Mouse (Mus musculus) spleen, adult 2 months (tissue): ENCODE measurements around the gene Ppp1r18. TPM values are rescaled to one million over a fixed set of nuclear protein-coding genes. Genes with fewer than 3 reads are reported as not detected.

Source experiments
- DNase-seq, 2 experiments: peaks; one replicate each; pipeline versions ENCODE4 v3.0.0 to v3.0.0-alpha.2; 2012 to 2021; ENCODE audit warnings: low spot score in 2 of 2, low read depth in 1 of 2
- H3K27ac ChIP-seq: fragments of 200-500 bp; 2 replicates; pipeline ENCODE4 v1.5.1; 2012; ENCODE audit warnings: low read length, inconsistent platforms; ENCODE audit not compliant: insufficient read depth
- H3K27me3 ChIP-seq: fragments of 200-500 bp; 2 replicates; pipeline ENCODE4 v1.6.1; 2012; ENCODE audit warnings: mild to moderate bottlenecking, moderate library complexity, low read length, inconsistent platforms; ENCODE audit not compliant: control insufficient read depth, insufficient read depth
- H3K36me3 ChIP-seq: fragments of 200-500 bp; 2 replicates; pipeline ENCODE4 v1.6.1; 2012; ENCODE audit warnings: mild to moderate bottlenecking, low read length, inconsistent platforms; ENCODE audit not compliant: control insufficient read depth, insufficient read depth
- H3K4me1 ChIP-seq: fragments of 200-500 bp; 2 replicates; pipeline ENCODE4 v1.6.1; 2011; ENCODE audit warnings: inconsistent platforms; ENCODE audit not compliant: control insufficient read depth, insufficient read depth, insufficient read length
- H3K4me3 ChIP-seq: fragments of 200-500 bp; 2 replicates; pipeline ENCODE4 v1.5.1; 2011; ENCODE audit warnings: mild to moderate bottlenecking, inconsistent platforms; ENCODE audit not compliant: insufficient read depth, insufficient read length; ENCODE audit errors: extremely low read depth
- CTCF ChIP-seq: fragments of 200-500 bp; IDR thresholded peaks from 2 replicates; pipeline ENCODE4 v1.5.1; 2011; ENCODE audit warnings: mild to moderate bottlenecking, inconsistent platforms; ENCODE audit not compliant: insufficient read depth, insufficient read length, insufficient replicate concordance; ENCODE audit errors: extremely low read depth
- POLR2A ChIP-seq: fragments of 200-500 bp; IDR thresholded peaks from 2 replicates; pipeline ENCODE4 v1.6.1; 2011; ENCODE audit warnings: low read depth, low read length, inconsistent platforms
- WGBS: fragments of 180-500 bp; shearing (Covaris S2); methylation state at CpG from one replicate; pipeline ENCODE4 v1.1.7; 2018; 5-methylcytosine and 5-hydroxymethylcytosine counted together
- polyA plus RNA-seq: library from polyadenylated mRNA; depleted of rRNA; stranded (reverse); fragments of >200 nt; gene quantifications from 2 replicates; pipeline ENCODE4 v1.2.3, GENCODE M21; 2012

The Ppp1r18 gene
- polyA plus RNA-seq, 1 experiment, result 144 TPM

- 45% methylated on average over 3 of the region's 3 CpGs for WGBS
- Histone ChIP-seq H3K27me3 (no peaks in the 10 kb centered on the region), H3K4me1 (no peaks in the 10 kb centered on the region; the same call in 1 of the 2 replicates), H3K36me3 (no peaks in the 10 kb centered on the region), H3K4me3 (no peak overlapping the region), H3K27ac (no peak overlapping the region)
- DNase-seq, result no peak
- TF ChIP-seq CTCF, result no peak
- TF ChIP-seq POLR2A, result no peak
Measured at GRCm38 (mm10) chr17:35900636-35901035, 35.2 kb downstream of the Ppp1r18 start.

- DNase-seq, result no peak
- Histone ChIP-seq H3K36me3 (no peaks in the 10 kb centered on the region), H3K27ac (peak overlapping the region; percentile 26; the same call in 1 of the 2 replicates), H3K27me3 (no peaks in the 10 kb centered on the region), H3K4me3 (no peak overlapping the region), H3K4me1 (no peaks in the 10 kb centered on the region; the same call in 1 of the 2 replicates)
- no peak for TF ChIP-seq CTCF
- no peak for TF ChIP-seq POLR2A
- 61% methylated on average over 9 of the region's 9 CpGs for WGBS
Measured at GRCm38 (mm10) chr17:35903343-35903991, 38.1 kb downstream of the Ppp1r18 start.

- Histone ChIP-seq H3K27me3 (no peaks in the 10 kb centered on the region), H3K27ac (peak overlapping the region; percentile 26; the same call in 1 of the 2 replicates), H3K36me3 (no peaks in the 10 kb centered on the region), H3K4me3 (no peak overlapping the region), H3K4me1 (no peaks in the 10 kb centered on the region; the same call in 1 of the 2 replicates)
- 22% methylated on average over 4 of the region's 4 CpGs for WGBS
- TF ChIP-seq POLR2A, result no peak
- no peak for TF ChIP-seq CTCF
- DNase-seq, result no peak
Measured at GRCm38 (mm10) chr17:35903992-35904355, 38.6 kb downstream of the Ppp1r18 start.

- no peak for TF ChIP-seq POLR2A
- TF ChIP-seq CTCF, result no peak
- no peak for DNase-seq
- peaks cover 4% of the 10 kb centered on the region; the same call in 1 of the 2 replicates for H3K4me1 ChIP-seq
- WGBS, result 97% methylated on average over 1 of the region's 1 CpGs
- no peaks in the 10 kb centered on the region for H3K36me3 ChIP-seq
- H3K27me3 ChIP-seq, result no peaks in the 10 kb centered on the region
- no peak overlapping the region for H3K27ac ChIP-seq
- H3K4me3 ChIP-seq, result no peak overlapping the region
Measured at GRCm38 (mm10) chr17:35905587-35905986, 40.2 kb downstream of the Ppp1r18 start.

- 32% methylated on average over 2 of the region's 2 CpGs for WGBS
- DNase-seq, result no peak
- Histone ChIP-seq H3K27me3 (no peaks in the 10 kb centered on the region), H3K36me3 (peaks cover 4% of the 10 kb centered on the region), H3K4me3 (no peak overlapping the region), H3K27ac (no peak overlapping the region), H3K4me1 (peaks cover 5% of the 10 kb centered on the region; the same call in 1 of the 2 replicates)
- TF ChIP-seq CTCF, result no peak
- no peak for TF ChIP-seq POLR2A
Measured at GRCm38 (mm10) chr17:35907609-35908008, 42.2 kb downstream of the Ppp1r18 start.

- Histone ChIP-seq H3K27ac (peak overlapping the region; percentile 66; the same call in 1 of the 2 replicates), H3K36me3 (peaks cover 7% of the 10 kb centered on the region)
Measured at GRCm38 (mm10) chr17:35909186-35909918, 44.0 kb downstream of the Ppp1r18 start.

GRCm38 (mm10) chr17:35909919-35910369 lies 44.6 kb downstream of the Ppp1r18 start, which contains the start of gene Atat1:
Gene Atat1, minus strand, starts transcription at chr17:35910075.
- Histone ChIP-seq H3K4me1 (peaks cover 5% of the 10 kb centered on the region; the same call in 1 of the 2 replicates), H3K27me3 (no peaks in the 10 kb centered on the region), H3K4me3 (peak within 1 kb of the TSS; percentile 90), H3K27ac (peak within 1 kb of the TSS; percentile 87), H3K36me3 (peaks cover 8% of the 10 kb centered on the region)
- TF ChIP-seq CTCF (no peak), POLR2A (peak; percentile 32; the same call in 1 of the 2 replicates)
- peak; percentile 94 to 98 for DNase-seq
- WGBS, result 1% methylated on average over 25 of the region's 25 CpGs

More at GRCm38 (mm10) chr17:35909186-35909918, 44.0 kb downstream of the Ppp1r18 start:
- H3K27me3 ChIP-seq, result no peaks in the 10 kb centered on the region
- peaks cover 5% of the 10 kb centered on the region; the same call in 1 of the 2 replicates for H3K4me1 ChIP-seq
- DNase-seq, result peak in 1 of 2 experiments; percentile 6
- TF ChIP-seq CTCF, result no peak
- 26% methylated on average over 20 of the region's 20 CpGs for WGBS
- H3K4me3 ChIP-seq, result peak overlapping the region; percentile 90
